Mouse (Mus musculus) embryonic facial prominence, embryonic 14.5 days (tissue): ENCODE measurements at regions not wholly inside any gene's neighbourhood (a gene's known extent, or its start where the extent isn't known, plus 50 kb on each side); places are given as distances from the start of the nearest gene placed in this dataset.

Experiments
- ATAC-seq: fragments of 200-750 bp; cut with Nextera tagmentation; 2 replicates; pipeline ENCODE4 v1.8.0; 2017; ENCODE audit warnings: low read depth, moderate number of reproducible peaks, moderate TSS enrichment
- DNase-seq: peaks from one replicate; pipeline ENCODE4 v3.0.0-alpha.2; 2015; ENCODE audit warnings: low spot score
- H3K27ac ChIP-seq: fragments of 300-500 bp; sonication (generic); replicated peaks from 2 replicates; pipeline ENCODE4 v1.5.1; 2014; ENCODE audit warnings: low read depth, mild to moderate bottlenecking, low read length, moderate library complexity
- H3K27me3 ChIP-seq: fragments of 300-500 bp; sonication (generic); replicated peaks from 2 replicates; pipeline ENCODE4 v1.6.1; 2014; ENCODE audit warnings: low read length; ENCODE audit not compliant: control insufficient read depth, insufficient read depth
- H3K36me3 ChIP-seq: fragments of 300-500 bp; sonication (generic); 2 replicates; pipeline ENCODE4 v1.6.1; 2014; ENCODE audit warnings: low read length, mixed read lengths; ENCODE audit not compliant: control insufficient read depth, insufficient read depth
- H3K4me1 ChIP-seq: fragments of 300-500 bp; sonication (generic); 2 replicates; pipeline ENCODE4 v1.6.1; 2014; ENCODE audit warnings: antibody characterized with exemption, low read length; ENCODE audit not compliant: control insufficient read depth, insufficient read depth
- H3K4me2 ChIP-seq: fragments of 300-500 bp; sonication (generic); 2 replicates; pipeline ENCODE4 v1.6.1; 2014; ENCODE audit warnings: low read depth, mild to moderate bottlenecking, low read length, moderate library complexity, mixed read lengths
- H3K4me3 ChIP-seq: fragments of 300-500 bp; sonication (generic); 2 replicates; pipeline ENCODE4 v1.5.1; 2014; ENCODE audit warnings: low read depth, mild to moderate bottlenecking, low read length
- H3K9ac ChIP-seq: fragments of 300-500 bp; sonication (generic); 2 replicates; pipeline ENCODE4 v1.6.1; 2014; ENCODE audit warnings: low read depth, mild to moderate bottlenecking, low read length, moderate library complexity, mixed read lengths
- H3K9me3 ChIP-seq: fragments of 300-500 bp; sonication (generic); 2 replicates; pipeline ENCODE4 v1.6.1; 2016; ENCODE audit warnings: low read length; ENCODE audit not compliant: control insufficient read depth
- WGBS: fragments of 180-500 bp; shearing (Covaris S2); extraction: QIAGEN DNeasy Blood & Tissue Kit; methylation state at CpG from one replicate; pipeline ENCODE4 v1.1.7; 2014; 5-methylcytosine and 5-hydroxymethylcytosine counted together

GRCm38 (mm10) chrX:161487691-161488090, 200.4 kb downstream of the Gm15262 start:
- H3K9me3 ChIP-seq: no peaks in the 10 kb centered on the region
- no peaks in the 10 kb centered on the region for H3K36me3 ChIP-seq
- no peak overlapping the region for H3K9ac ChIP-seq
- H3K27ac ChIP-seq: no peak overlapping the region
- no peak for DNase-seq
- no peak for ATAC-seq
- no peaks in the 10 kb centered on the region for H3K4me1 ChIP-seq
- WGBS: 76% methylated on average over 3 of the region's 3 CpGs
- peaks cover 14% of the 10 kb centered on the region; the same call in 1 of the 2 replicates for H3K27me3 ChIP-seq
- H3K4me3 ChIP-seq: no peak overlapping the region
- no peak overlapping the region for H3K4me2 ChIP-seq

GRCm38 (mm10) chrX:161511341-161511740, 205.5 kb upstream of the Rai2 start:
- Histone ChIP-seq H3K4me1 (no peaks in the 10 kb centered on the region), H3K27ac (no peak overlapping the region), H3K9ac (no peak overlapping the region), H3K27me3 (0 out of 2 replicates have a peak, but pooled peaks cover 12% of the 10 kb centered on the region), H3K36me3 (no peaks in the 10 kb centered on the region), H3K4me2 (no peak overlapping the region), H3K4me3 (no peak overlapping the region), H3K9me3 (no peaks in the 10 kb centered on the region)
- WGBS: 57% methylated on average over 1 of the region's 1 CpGs
- ATAC-seq: no peak
- DNase-seq: no peak

- WGBS: 77% methylated on average over 3 of the region's 3 CpGs
- no peak for ATAC-seq
These were observed 193.2 kb upstream of the Rai2 start for GRCm38 (mm10) chrX:161523432-161524256.

GRCm38 (mm10) chrX:161524257-161524646, 192.6 kb upstream of the Rai2 start:
- H3K9ac ChIP-seq: no peak overlapping the region
- H3K4me1 ChIP-seq: no peaks in the 10 kb centered on the region
- no peak overlapping the region for H3K4me3 ChIP-seq

More at GRCm38 (mm10) chrX:161523432-161524256, 193.2 kb upstream of the Rai2 start:
- no peak for DNase-seq
- Histone ChIP-seq H3K4me2 (no peak overlapping the region), H3K27me3 (peaks cover 22% of the 10 kb centered on the region), H3K27ac (no peak overlapping the region), H3K9me3 (no peaks in the 10 kb centered on the region), H3K4me1 (no peaks in the 10 kb centered on the region), H3K36me3 (no peaks in the 10 kb centered on the region), H3K4me3 (no peak overlapping the region), H3K9ac (no peak overlapping the region)

GRCm38 (mm10) chrX:161537290-161537689, 179.6 kb upstream of the Rai2 start:
- Histone ChIP-seq H3K4me3 (no peak overlapping the region), H3K27ac (no peak overlapping the region), H3K27me3 (peaks cover 11% of the 10 kb centered on the region; the same call in 1 of the 2 replicates), H3K4me2 (no peak overlapping the region), H3K4me1 (no peaks in the 10 kb centered on the region), H3K36me3 (no peaks in the 10 kb centered on the region), H3K9me3 (no peaks in the 10 kb centered on the region), H3K9ac (no peak overlapping the region)
- ATAC-seq (no peak), DNase-seq (no peak)

More at GRCm38 (mm10) chrX:161524257-161524646, 192.6 kb upstream of the Rai2 start:
- H3K4me2 ChIP-seq: no peak overlapping the region
- ATAC-seq: no peak
- peaks cover 24% of the 10 kb centered on the region for H3K27me3 ChIP-seq
- H3K9me3 ChIP-seq: no peaks in the 10 kb centered on the region
- DNase-seq: no peak
- no peaks in the 10 kb centered on the region for H3K36me3 ChIP-seq
- no peak overlapping the region for H3K27ac ChIP-seq
- 64% methylated on average over 3 of the region's 3 CpGs for WGBS

GRCm38 (mm10) chrX:161556896-161557295, 160.0 kb upstream of the Rai2 start:
- no peaks in the 10 kb centered on the region for H3K36me3 ChIP-seq
- H3K9me3 ChIP-seq: no peaks in the 10 kb centered on the region
- H3K4me2 ChIP-seq: no peak overlapping the region
- ATAC-seq: no peak
- H3K27ac ChIP-seq: no peak overlapping the region
- H3K27me3 ChIP-seq: peaks cover 3% of the 10 kb centered on the region; the same call in 1 of the 2 replicates
- 68% methylated on average over 5 of the region's 5 CpGs for WGBS
- H3K4me3 ChIP-seq: no peak overlapping the region
- H3K9ac ChIP-seq: no peak overlapping the region
- no peaks in the 10 kb centered on the region for H3K4me1 ChIP-seq
- DNase-seq: no peak

- Histone ChIP-seq H3K9ac (no peak overlapping the region), H3K27me3 (peaks cover 3% of the 10 kb centered on the region; the same call in 1 of the 2 replicates), H3K4me2 (no peak overlapping the region), H3K36me3 (no peaks in the 10 kb centered on the region), H3K4me3 (no peak overlapping the region), H3K9me3 (no peaks in the 10 kb centered on the region), H3K27ac (no peak overlapping the region), H3K4me1 (no peaks in the 10 kb centered on the region)
- DNase-seq: no peak
- ATAC-seq: no peak
These were observed 158.4 kb upstream of the Rai2 start for GRCm38 (mm10) chrX:161558511-161558910.

- no peaks in the 10 kb centered on the region for H3K36me3 ChIP-seq
- no peak overlapping the region for H3K27ac ChIP-seq
- ATAC-seq (no peak), DNase-seq (no peak)
- no peak overlapping the region for H3K9ac ChIP-seq
- H3K4me1 ChIP-seq: no peaks in the 10 kb centered on the region
- no peak overlapping the region for H3K4me3 ChIP-seq
- no peak overlapping the region for H3K4me2 ChIP-seq
- 74% methylated on average over 4 of the region's 4 CpGs for WGBS
- H3K9me3 ChIP-seq: no peaks in the 10 kb centered on the region
- H3K27me3 ChIP-seq: peaks cover 5% of the 10 kb centered on the region
These were observed 150.4 kb upstream of the Rai2 start for GRCm38 (mm10) chrX:161566435-161566834.
